Mouse (Mus musculus) limb, embryonic 11.5 days (tissue): ENCODE results near the gene Elovl6. TPM values are rescaled to one million over a fixed set of nuclear protein-coding genes. Genes with fewer than 3 reads are reported as not detected.

Experiments used
- ATAC-seq: fragments of 200-750 bp; cut with Nextera tagmentation; 2 replicates; pipeline ENCODE4 v1.8.0; 2017; ENCODE audit warnings: low read depth; ENCODE audit not compliant: insufficient number of reproducible peaks, low FRiP score, low TSS enrichment
- DNase-seq: peaks from one replicate; pipeline ENCODE4 v3.0.0-alpha.2; 2015; ENCODE audit warnings: low spot score
- H3K27ac ChIP-seq: fragments of 300-500 bp; sonication (generic); replicated peaks from 2 replicates; pipeline ENCODE4 v1.5.1; 2014; ENCODE audit warnings: low read depth, mild to moderate bottlenecking, low read length
- H3K27me3 ChIP-seq: fragments of 300-500 bp; sonication (generic); 2 replicates; pipeline ENCODE4 v1.6.1; 2014; ENCODE audit warnings: mild to moderate bottlenecking, low read length, mixed read lengths; ENCODE audit not compliant: control insufficient read depth, insufficient read depth
- H3K36me3 ChIP-seq: fragments of 300-500 bp; sonication (generic); 2 replicates; pipeline ENCODE4 v1.6.1; 2014; ENCODE audit warnings: mild to moderate bottlenecking, low read length, moderate library complexity, mixed read lengths; ENCODE audit not compliant: control insufficient read depth, insufficient read depth
- H3K4me1 ChIP-seq: fragments of 300-500 bp; sonication (generic); 2 replicates; pipeline ENCODE4 v1.6.1; 2014; ENCODE audit warnings: low read length, mixed read lengths; ENCODE audit not compliant: control insufficient read depth, insufficient read depth
- H3K4me2 ChIP-seq: fragments of 300-500 bp; sonication (generic); 2 replicates; pipeline ENCODE4 v1.6.1; 2014; ENCODE audit warnings: low read depth, mild to moderate bottlenecking, moderate library complexity; ENCODE audit not compliant: severe bottlenecking
- H3K4me3 ChIP-seq: fragments of 300-500 bp; sonication (generic); 2 replicates; pipeline ENCODE4 v1.5.1; 2014; ENCODE audit warnings: low read depth, low read length
- H3K9ac ChIP-seq: fragments of 300-500 bp; sonication (generic); 2 replicates; pipeline ENCODE4 v1.6.1; 2014; ENCODE audit warnings: mild to moderate bottlenecking, low read length
- H3K9me3 ChIP-seq: fragments of 300-500 bp; sonication (generic); 2 replicates; pipeline ENCODE4 v1.6.1; 2016; ENCODE audit warnings: low read length; ENCODE audit not compliant: control insufficient read depth
- WGBS: fragments of 180-500 bp; shearing (Covaris S2); extraction: QIAGEN DNeasy Blood & Tissue Kit; methylation state at CpG from one replicate; pipeline ENCODE4 v1.1.7; 2014; 5-methylcytosine and 5-hydroxymethylcytosine counted together
- polyA plus RNA-seq: library from polyadenylated mRNA; unstranded; fragments of >200 nt; fragmentation: Nextera tagmentation; extraction: Ambion mirVana; gene quantifications from 2 replicates; pipeline ENCODE4 v1.2.1, GENCODE M21; 2014

The Elovl6 gene
- polyA plus RNA-seq, 1 experiment from 2014 or later, result 53.2 TPM

- DNase-seq (no peak), ATAC-seq (no peak)
- Histone ChIP-seq H3K4me1 (no peaks in the 10 kb centered on the region), H3K27ac (no peak overlapping the region), H3K4me3 (no peak overlapping the region), H3K27me3 (no peaks in the 10 kb centered on the region), H3K9ac (no peak overlapping the region), H3K4me2 (no peak overlapping the region), H3K9me3 (no peaks in the 10 kb centered on the region), H3K36me3 (no peaks in the 10 kb centered on the region)
- WGBS, result 94% methylated on average over 4 of the region's 4 CpGs
These were observed 42.9 kb downstream of the Elovl6 start for GRCm38 (mm10) chr3:129575086-129575485.

DNA sequence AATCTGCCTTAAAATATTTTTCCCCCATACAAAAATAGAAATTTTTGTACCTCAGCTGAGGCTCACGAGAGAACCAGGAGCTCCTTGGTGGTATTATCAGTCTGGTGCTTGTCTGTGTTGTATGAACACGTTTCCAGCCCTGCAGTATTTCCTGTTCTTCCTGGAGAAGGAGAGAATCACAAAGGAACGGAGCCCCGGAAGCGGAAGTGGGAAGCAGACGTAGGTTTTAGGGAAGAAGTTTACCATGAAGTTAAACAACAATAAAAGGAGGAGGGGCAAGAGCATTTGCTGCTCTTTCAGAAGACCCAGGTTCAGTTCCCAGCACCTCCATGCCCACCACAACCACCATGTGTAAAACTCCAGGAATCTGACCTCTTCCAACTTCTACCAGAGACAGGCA, 44.4 kb downstream of the Elovl6 start:
- Histone ChIP-seq H3K27me3 (no peaks in the 10 kb centered on the region), H3K4me2 (no peak overlapping the region), H3K4me3 (no peak overlapping the region), H3K4me1 (no peaks in the 10 kb centered on the region), H3K27ac (no peak overlapping the region), H3K36me3 (no peaks in the 10 kb centered on the region), H3K9me3 (no peaks in the 10 kb centered on the region), H3K9ac (no peak overlapping the region)
- DNase-seq (no peak), ATAC-seq (no peak)
- 94% methylated on average over 6 of the region's 6 CpGs for WGBS

DNA sequence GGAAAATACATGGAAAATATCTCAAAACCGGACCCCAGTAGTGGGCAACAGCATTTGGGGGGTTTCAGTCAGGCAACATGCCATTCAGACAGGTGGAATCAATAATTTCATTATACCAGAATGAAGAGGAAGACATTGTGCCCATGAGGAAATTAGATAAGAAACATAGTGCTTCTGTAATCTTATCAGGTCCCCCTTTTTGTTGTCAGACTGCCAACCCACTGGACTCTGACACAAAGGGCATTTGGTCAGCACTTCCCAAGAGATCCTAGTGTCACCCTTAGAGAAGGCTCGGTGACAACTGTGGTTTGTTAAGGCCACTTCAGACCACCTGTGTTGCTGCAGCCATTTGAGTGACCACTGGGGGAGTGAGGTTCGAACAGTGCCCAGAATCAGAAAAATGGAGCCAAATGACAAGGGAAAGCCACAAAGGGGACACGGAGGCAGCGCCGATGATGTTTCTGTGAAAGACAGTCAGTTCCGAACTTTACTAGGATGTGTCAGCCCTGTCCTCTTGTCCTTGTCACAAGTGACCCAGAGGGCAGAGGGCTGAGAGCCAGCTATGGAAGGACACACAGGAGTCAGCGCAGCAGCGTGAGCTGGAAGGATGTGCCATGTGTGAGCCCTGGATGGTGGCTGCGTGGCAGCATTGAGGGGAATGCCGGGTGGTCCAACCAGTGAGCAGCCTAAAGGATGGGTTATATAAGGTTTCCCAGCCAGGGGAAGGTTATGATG, 46.8 kb downstream of the Elovl6 start:
- DNase-seq (no peak), ATAC-seq (no peak)
- H3K4me3 ChIP-seq, result no peak overlapping the region
- H3K27ac ChIP-seq, result no peak overlapping the region
- no peaks in the 10 kb centered on the region for H3K9me3 ChIP-seq
- no peak overlapping the region for H3K4me2 ChIP-seq
- no peak overlapping the region for H3K9ac ChIP-seq
- H3K27me3 ChIP-seq, result no peaks in the 10 kb centered on the region
- H3K36me3 ChIP-seq, result no peaks in the 10 kb centered on the region
- H3K4me1 ChIP-seq, result no peaks in the 10 kb centered on the region
- WGBS, result 92% methylated on average over 11 of the region's 11 CpGs

- ATAC-seq (no peak), DNase-seq (no peak)
- H3K27me3 ChIP-seq, result no peaks in the 10 kb centered on the region
- no peak overlapping the region for H3K4me2 ChIP-seq
- H3K9me3 ChIP-seq, result no peaks in the 10 kb centered on the region
- no peak overlapping the region for H3K27ac ChIP-seq
- H3K9ac ChIP-seq, result no peak overlapping the region
- WGBS, result 90% methylated on average over 3 of the region's 3 CpGs
- H3K36me3 ChIP-seq, result no peaks in the 10 kb centered on the region
- no peaks in the 10 kb centered on the region for H3K4me1 ChIP-seq
- H3K4me3 ChIP-seq, result no peak overlapping the region
These were observed 48.9 kb downstream of the Elovl6 start for GRCm38 (mm10) chr3:129581024-129581423.

DNA sequence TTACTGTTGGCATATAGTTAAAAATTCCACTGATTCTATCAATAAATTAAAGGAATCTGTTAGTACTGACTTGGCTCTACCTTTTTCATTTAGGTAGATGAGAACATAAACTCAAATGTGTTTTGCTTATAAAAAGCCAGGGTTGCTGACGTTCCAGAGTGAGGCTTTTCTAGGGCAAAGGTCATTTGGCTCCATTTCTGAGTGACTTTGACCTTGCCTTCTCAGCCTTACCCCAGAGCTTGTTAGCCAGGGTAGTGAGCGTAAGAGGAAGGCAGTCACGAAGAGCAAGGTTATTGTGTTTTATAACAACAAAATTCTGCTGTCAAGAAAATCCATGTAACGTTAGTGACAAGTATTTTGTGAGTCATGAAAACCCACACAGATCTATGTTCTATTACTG, 50.3 kb downstream of the Elovl6 start:
- no peak overlapping the region for H3K4me2 ChIP-seq
- 73% methylated on average over 4 of the region's 4 CpGs for WGBS
- H3K27me3 ChIP-seq, result no peaks in the 10 kb centered on the region
- no peaks in the 10 kb centered on the region for H3K36me3 ChIP-seq
- no peaks in the 10 kb centered on the region for H3K9me3 ChIP-seq
- DNase-seq (no peak), ATAC-seq (no peak)
- H3K9ac ChIP-seq, result no peak overlapping the region
- H3K4me1 ChIP-seq, result no peaks in the 10 kb centered on the region
- no peak overlapping the region for H3K4me3 ChIP-seq
- H3K27ac ChIP-seq, result no peak overlapping the region

DNA sequence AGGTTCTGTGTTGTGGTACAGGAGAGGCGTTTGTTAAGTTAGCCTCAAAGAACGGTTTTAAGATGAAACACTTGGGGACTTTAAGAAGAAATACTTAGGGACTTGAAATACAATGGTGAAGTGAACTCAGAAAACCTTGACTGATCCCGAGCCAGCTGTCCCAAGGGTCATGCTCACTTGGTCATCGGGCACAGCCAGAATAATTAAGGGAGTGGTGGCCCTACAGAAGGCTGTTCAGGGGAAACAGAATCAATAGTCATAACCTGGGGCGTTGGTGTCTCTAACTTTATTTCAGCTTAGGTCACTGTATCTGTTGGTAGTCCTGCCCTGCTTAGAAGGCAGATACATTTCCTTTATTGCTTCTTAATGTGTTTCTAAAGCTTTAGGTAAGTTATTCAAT, 51.1 kb downstream of the Elovl6 start:
- 87% methylated on average over 5 of the region's 5 CpGs for WGBS
- no peaks in the 10 kb centered on the region for H3K27me3 ChIP-seq
- H3K9ac ChIP-seq, result no peak overlapping the region
- H3K9me3 ChIP-seq, result no peaks in the 10 kb centered on the region
- no peaks in the 10 kb centered on the region for H3K4me1 ChIP-seq
- no peak overlapping the region for H3K27ac ChIP-seq
- H3K36me3 ChIP-seq, result no peaks in the 10 kb centered on the region
- ATAC-seq (no peak), DNase-seq (no peak)
- H3K4me2 ChIP-seq, result no peak overlapping the region
- H3K4me3 ChIP-seq, result no peak overlapping the region

DNA sequence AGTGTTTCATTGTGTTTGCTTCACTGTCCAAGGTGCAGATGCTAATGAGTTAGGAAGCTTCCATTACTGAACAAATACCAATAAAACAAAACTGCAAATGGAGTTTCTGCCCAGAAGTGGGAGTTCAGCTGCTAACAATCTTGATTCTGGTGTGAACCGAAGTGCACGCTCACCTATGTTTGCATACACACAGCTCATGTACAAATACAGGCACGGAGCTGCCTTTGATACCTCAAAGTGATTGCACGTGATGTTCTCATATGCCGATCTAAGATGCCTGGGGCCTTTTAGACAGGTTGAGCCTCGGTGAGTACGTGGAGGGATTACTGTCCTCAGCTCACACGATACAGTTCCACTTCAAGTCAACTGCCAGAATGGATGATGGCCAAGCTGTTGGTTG, 55.8 kb downstream of the Elovl6 start:
- WGBS, result 94% methylated on average over 8 of the region's 8 CpGs
- Histone ChIP-seq H3K9me3 (no peaks in the 10 kb centered on the region), H3K36me3 (no peaks in the 10 kb centered on the region; the same call in 1 of the 2 replicates), H3K4me1 (no peaks in the 10 kb centered on the region), H3K27ac (no peak overlapping the region), H3K4me3 (no peak overlapping the region), H3K4me2 (no peak overlapping the region), H3K27me3 (no peaks in the 10 kb centered on the region), H3K9ac (no peak overlapping the region)
- DNase-seq, result no peak
- ATAC-seq, result no peak

GRCm38 (mm10) chr3:129588753-129589152, 56.6 kb downstream of the Elovl6 start:
- H3K9ac ChIP-seq, result no peak overlapping the region
- ATAC-seq (no peak), DNase-seq (no peak)
- no peak overlapping the region for H3K4me2 ChIP-seq
- no peaks in the 10 kb centered on the region for H3K9me3 ChIP-seq
- no peak overlapping the region for H3K27ac ChIP-seq
- H3K4me1 ChIP-seq, result no peaks in the 10 kb centered on the region
- no peaks in the 10 kb centered on the region for H3K27me3 ChIP-seq
- no peak overlapping the region for H3K4me3 ChIP-seq
- H3K36me3 ChIP-seq, result no peaks in the 10 kb centered on the region; the same call in 1 of the 2 replicates
- 83% methylated on average over 3 of the region's 3 CpGs for WGBS

GRCm38 (mm10) chr3:129589705-129590104, 57.5 kb downstream of the Elovl6 start:
- no peak for ATAC-seq
- Histone ChIP-seq H3K36me3 (no peaks in the 10 kb centered on the region; the same call in 1 of the 2 replicates), H3K27ac (no peak overlapping the region)

More at GRCm38 (mm10) chr3:129589705-129590104, 57.5 kb downstream of the Elovl6 start:
- Histone ChIP-seq H3K9me3 (no peaks in the 10 kb centered on the region), H3K27me3 (no peaks in the 10 kb centered on the region), H3K4me2 (no peak overlapping the region), H3K9ac (no peak overlapping the region), H3K4me3 (no peak overlapping the region), H3K4me1 (no peaks in the 10 kb centered on the region)
- whole genome bisulfite sequencing, result 94% methylated on average over 10 of the region's 10 CpGs
- DNase-seq, result no peak
